Mouse (Mus musculus) bone marrow macrophage, adult 2 months (primary cell): Measurements from ENCODE around the gene H2afx. TPM values are rescaled to one million over a fixed set of nuclear protein-coding genes. Genes with fewer than 3 reads are reported as not detected.
"Not testable (repeated sequence)": the region's sequence is repeated elsewhere in the genome, so short reads cannot be mapped to it uniquely, and the experiment has no call there.

Experiments
- H3K27ac ChIP-seq: 2 replicates; pipeline ENCODE4 v1.5.1; 2012; ENCODE audit warnings: low read depth, low read length; ENCODE audit not compliant: insufficient read depth
- H3K4me1 ChIP-seq: 2 replicates; pipeline ENCODE4 v1.6.1; 2012; ENCODE audit warnings: low read length; ENCODE audit not compliant: control insufficient read depth, insufficient read depth
- H3K4me3 ChIP-seq: 2 replicates; pipeline ENCODE4 v1.5.1; 2012; ENCODE audit warnings: mild to moderate bottlenecking, low read length, moderate library complexity; ENCODE audit not compliant: insufficient read depth
- CTCF ChIP-seq: IDR thresholded peaks from 2 replicates; pipeline ENCODE4 v1.5.1; 2012; ENCODE audit warnings: low read depth, mild to moderate bottlenecking, low read length, moderate library complexity
- POLR2A ChIP-seq: IDR thresholded peaks from 2 replicates; pipeline ENCODE4 v1.6.1; 2012; ENCODE audit warnings: mild to moderate bottlenecking, low read depth, low read length, borderline replicate concordance
- polyA plus RNA-seq: library from polyadenylated mRNA; stranded (reverse); fragments of >200 nt; gene quantifications from 2 replicates; pipeline ENCODE4 v1.2.4, GENCODE M21; 2012; ENCODE audit not compliant: missing spikeins, insufficient read depth, insufficient read length

Gene H2afx
- polyA plus RNA-seq, 1 experiment, result 57.0 TPM

DNA sequence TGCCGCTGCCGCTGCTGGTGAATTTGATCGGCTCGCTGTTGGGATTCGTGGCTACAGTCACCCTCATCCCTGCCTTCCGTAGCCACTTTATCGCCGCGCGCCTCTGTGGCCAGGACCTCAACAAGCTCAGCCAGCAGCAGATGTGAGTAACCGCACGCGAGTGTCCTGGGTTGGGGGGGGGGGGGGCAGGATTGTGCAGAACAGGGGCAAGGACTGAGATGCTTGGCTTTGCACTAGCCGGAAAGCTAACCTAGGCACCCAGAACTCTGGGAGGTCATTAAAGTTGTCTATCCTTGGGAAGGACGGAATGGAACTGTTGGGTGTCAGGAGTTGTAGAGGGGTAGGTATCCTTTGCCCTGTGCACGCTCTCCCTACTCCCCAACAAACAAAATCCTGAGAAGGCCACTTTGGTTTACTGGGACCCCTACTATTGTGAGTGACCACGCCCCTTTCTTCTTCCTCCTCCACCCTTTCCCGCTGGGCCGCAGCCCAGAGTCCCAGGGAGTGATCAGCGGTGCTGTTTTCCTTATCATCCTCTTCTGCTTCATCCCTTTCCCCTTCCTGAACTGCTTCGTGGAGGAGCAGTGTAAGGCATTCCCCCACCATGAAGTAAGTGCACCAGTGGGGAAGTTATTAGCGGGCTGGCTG is 7.3 kb upstream of the H2afx start:
- Histone ChIP-seq H3K27ac (peak overlapping the region; percentile 76), H3K4me3 (peak overlapping the region; percentile 68), H3K4me1 (peaks cover 11% of the 10 kb centered on the region)
- TF ChIP-seq POLR2A (no peak; the same call in 1 of the 2 replicates), CTCF (no peak)

DNA sequence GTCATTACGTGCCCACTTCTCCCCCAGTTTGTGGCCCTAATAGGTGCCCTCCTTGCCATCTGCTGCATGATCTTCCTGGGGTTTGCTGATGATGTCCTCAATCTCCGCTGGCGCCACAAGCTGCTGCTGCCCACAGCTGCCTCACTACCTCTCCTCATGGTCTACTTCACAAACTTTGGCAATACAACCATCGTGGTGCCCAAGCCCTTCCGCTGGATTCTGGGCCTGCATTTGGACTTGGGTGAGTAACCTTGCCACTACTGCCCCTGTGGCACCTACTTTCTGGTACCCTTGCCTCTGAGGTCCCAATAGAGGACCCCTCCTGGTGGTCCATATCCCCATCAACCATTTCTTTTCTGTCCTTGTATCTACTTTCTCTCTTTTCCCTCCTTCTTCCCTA is 6.6 kb upstream of the H2afx start:
- Histone ChIP-seq H3K4me1 (peaks cover 8% of the 10 kb centered on the region), H3K4me3 (peak overlapping the region; percentile 68), H3K27ac (no peak overlapping the region)
- TF ChIP-seq POLR2A, result no peak
- TF ChIP-seq CTCF, result no peak

DNA sequence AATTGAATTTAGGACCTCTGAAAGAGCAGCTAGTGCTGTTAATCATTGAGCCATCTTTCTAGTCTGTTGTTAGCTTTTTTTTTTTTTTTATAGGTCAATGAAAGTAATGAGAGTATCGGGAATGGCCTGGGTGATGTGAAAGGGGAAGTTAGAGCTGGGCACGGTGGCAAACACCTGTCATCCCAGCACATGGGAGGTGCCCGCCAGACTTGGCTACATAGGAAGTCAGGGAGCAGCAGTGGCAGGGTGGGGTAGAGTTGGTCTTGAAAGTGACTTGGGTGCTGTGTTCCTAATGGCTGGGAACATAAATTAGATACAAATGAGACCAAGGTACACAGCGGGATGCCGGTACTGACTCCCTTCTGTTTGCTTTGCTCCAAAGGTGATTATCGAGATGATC is 3.8 kb upstream of the H2afx start:
- peaks cover 6% of the 10 kb centered on the region for H3K4me1 ChIP-seq
- no peak for TF ChIP-seq POLR2A
- no peak overlapping the region for H3K4me3 ChIP-seq
- no peak overlapping the region for H3K27ac ChIP-seq

DNA sequence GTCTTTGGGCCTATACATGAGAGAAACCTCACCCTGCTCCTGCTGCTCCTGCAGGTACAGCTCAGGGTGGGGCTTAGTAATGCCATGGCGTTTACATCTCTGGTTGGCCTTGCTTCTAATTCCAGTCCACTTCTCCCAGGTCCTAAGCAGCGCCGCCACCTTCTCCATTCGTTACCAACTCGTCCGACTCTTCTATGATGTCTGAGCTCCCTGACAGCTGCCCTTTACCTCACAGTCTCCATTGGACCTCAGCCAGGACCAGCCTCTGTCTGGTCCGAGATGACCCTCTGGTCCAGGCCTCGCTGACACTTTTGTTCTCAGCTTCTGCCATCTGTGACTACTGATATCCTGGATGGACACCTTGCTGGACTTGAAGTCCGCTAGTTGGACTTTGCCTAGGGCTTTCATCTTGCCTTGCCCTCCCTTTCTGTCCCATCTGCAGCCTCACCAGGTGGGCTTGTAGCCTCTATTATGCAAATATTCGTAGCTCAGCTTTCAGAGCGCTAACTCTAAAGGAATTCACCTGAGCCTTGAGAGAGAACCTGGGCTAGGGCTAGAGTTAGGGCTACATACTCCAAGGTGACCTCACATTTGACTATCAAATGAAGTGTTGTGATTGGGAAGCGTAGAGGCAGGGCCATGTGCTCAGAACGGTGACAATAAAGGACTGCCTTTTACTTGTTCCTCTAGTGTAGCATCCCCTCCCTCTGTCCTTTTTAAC is 1.4 kb upstream of the H2afx start:
- TF ChIP-seq POLR2A (no peak), CTCF (no peak)
- H3K4me3 ChIP-seq, result no peak overlapping the region
- no peak overlapping the region for H3K27ac ChIP-seq
- H3K4me1 ChIP-seq, result peaks cover 9% of the 10 kb centered on the region

DNA sequence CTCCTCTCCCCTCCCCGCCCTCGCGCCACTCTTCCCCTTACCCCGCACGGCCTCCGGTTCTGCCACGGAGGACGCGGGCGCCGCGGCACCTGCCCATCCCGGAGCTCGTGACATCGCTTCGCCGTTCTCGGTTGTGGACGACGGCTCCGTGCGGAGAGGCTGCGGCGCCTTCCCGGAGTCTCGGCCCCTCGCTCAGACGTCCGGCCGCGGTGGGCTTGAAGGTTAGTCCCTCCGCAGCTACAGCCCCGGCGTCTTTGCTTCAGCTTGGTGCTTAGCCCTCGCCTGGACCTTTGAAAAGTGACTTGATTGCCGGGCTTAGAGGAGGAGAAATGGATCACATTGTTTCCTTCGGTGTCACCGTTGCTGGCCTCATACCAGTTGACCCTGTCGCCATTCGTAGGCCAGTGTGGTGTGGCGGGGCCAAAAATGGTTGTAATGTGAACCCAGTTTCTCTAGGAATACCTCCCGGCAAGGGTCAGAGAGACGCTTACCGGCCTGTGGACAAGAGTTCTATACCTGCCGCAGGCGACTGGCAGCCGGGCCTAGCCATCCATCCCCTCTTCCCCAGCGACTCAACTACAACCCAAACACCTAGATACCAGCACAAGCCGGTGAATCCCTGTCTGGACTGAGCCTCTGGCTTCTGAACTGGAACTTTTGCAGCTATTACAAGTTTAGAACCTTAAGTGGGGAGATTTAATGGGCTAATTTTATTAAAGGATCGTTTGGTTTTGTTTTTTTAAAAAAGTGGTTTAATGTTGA is 1.0 kb downstream of the H2afx start:
- H3K27ac ChIP-seq, result peak overlapping the region; percentile 59
- peak overlapping the region; percentile 81 for H3K4me3 ChIP-seq
- peaks cover 9% of the 10 kb centered on the region for H3K4me1 ChIP-seq
- TF ChIP-seq CTCF (no peak), POLR2A (no peak)

DNA sequence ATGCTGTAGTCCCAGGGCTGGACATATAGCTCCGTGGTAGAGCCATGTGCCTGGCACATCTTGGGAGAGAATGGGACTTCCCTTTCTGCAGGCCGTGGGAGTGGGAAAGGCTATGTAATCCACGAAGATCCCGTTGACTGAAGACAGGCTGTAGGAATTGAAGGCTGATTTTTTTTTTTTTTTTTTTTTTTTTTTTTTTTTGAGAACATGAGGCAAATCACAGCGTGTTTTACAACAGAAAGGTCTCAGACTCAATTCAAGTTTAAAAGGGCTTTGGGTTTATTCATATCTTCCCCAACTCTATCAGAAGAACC is 1.6 kb downstream of the H2afx start:
- Histone ChIP-seq H3K27ac (no peak overlapping the region), H3K4me1 (peaks cover 9% of the 10 kb centered on the region), H3K4me3 (peak overlapping the region; percentile 81)
- no peak for TF ChIP-seq CTCF
- TF ChIP-seq POLR2A, result no peak

DNA sequence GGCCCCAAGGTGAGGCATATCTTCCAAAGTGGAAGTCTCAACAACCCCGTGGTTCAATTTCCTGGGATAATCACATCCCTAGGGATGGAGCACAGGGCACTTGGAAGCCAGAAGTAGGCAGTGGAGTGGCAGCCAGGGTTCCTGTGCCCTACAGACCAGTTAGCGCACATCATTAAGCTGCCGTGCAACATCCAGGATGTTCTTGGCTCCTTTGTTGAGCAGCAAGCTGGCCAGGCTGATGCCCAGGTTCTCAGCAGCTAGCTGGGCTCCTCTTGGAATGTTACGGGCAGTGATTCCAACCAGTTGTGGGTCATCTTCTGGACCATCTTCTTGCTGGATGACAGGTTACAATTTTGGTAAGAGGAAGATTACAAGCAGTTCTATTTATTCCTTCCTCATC is 2.0 kb downstream of the H2afx start:
- not testable (repeated sequence) for H3K27ac ChIP-seq, H3K4me1 ChIP-seq
- peak overlapping the region; percentile 44 for H3K4me3 ChIP-seq

DNA sequence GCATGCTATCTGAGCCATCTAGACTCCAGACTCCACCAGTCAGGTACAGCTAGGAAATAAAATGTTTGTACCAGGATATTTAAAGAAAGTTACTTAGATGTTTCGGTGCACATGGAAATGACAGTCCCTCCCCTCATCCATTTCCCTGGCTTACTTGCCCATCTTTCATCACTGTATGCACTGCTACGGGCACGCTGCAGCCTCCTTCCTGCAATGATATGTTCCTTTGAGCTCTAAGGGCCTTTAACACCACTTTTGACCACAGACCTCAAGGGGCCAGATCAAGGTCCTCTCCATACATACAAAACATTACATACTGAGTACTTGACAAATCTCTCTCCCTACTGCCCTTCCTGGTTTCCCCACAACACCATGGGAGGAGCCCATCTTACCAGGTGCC is 2.5 kb downstream of the H2afx start:
- Histone ChIP-seq H3K4me1 (peaks cover 9% of the 10 kb centered on the region), H3K4me3 (peak overlapping the region; percentile 44), H3K27ac (no peak overlapping the region)
- TF ChIP-seq POLR2A (no peak), CTCF (no peak)

DNA sequence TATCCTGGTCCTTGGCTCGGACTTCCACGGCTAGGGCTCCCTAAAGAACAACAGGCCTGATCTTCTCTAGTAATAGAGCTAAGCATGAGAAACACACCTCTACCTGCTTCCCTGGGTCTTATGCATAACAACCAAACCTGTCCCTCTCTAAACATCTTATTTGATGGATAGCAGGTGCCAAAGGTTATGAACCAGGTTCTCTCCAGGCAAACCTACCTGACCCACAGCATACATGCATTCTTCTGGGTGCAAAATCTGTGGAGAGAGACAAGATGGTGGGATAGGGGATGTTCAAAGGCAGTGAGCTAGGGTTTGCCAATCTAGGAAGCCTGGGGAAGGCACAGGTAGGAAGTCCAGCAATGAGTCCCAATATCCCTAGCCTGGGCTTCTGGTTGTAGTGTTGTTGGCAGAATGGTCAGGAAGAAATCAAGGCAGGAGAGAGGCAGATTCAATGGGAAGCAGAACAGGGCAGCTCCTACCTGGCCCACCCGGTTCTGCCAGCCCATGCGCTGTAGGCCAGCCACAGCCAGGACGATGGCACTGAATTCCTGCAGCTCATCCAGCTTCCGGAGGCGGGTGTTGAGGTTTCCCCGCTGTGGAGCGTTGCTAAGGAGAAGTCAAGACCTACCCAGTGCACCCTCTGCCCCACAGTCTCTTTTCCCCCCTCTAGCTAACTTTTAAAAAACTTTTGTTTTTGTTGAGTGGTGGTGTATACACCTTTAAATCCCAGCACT is 3.1 kb downstream of the H2afx start:
- H3K4me1 ChIP-seq, result peaks cover 12% of the 10 kb centered on the region
- no peak for TF ChIP-seq CTCF
- TF ChIP-seq POLR2A, result no peak
- H3K27ac ChIP-seq, result no peak overlapping the region

DNA sequence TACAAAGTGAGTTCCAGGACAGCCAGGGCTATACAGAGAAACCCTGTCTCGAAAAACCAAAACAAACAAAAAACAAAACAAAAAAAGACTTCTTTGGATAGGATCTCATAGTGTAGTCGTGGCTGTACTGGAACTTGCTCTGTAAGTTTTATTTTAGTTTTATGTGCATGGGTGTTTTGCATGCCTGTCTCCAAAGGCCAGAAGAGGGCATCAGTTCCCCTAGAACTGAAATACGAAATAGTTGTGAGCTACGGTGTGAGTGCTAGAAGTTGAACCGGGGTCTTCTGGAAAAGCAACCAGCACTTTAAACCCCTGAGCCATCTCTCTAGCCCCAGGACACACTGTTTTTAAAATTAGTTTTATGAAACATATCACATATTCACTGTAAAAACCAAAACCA is 4.1 kb downstream of the H2afx start:
- no peak for TF ChIP-seq CTCF
- TF ChIP-seq POLR2A, result no peak
- Histone ChIP-seq H3K27ac (no peak overlapping the region), H3K4me1 (peaks cover 18% of the 10 kb centered on the region), H3K4me3 (no peak overlapping the region)

More for the DNA sequence above, 3.1 kb downstream of the H2afx start:
- no peak overlapping the region for H3K4me3 ChIP-seq
